Mouse (Mus musculus) embryonic facial prominence, embryonic 15.5 days (tissue): ENCODE measurements around the gene Hmgn3. TPM values are rescaled to one million over a fixed set of nuclear protein-coding genes. Genes with fewer than 3 reads are reported as not detected.

Experiments used
- ATAC-seq: fragments of 200-750 bp; cut with Nextera tagmentation; 2 replicates; pipeline ENCODE4 v1.8.0; 2017; ENCODE audit warnings: low read depth, moderate TSS enrichment; ENCODE audit not compliant: insufficient number of reproducible peaks, low FRiP score, low TSS enrichment
- H3K27ac ChIP-seq: fragments of 300-500 bp; sonication (generic); replicated peaks from 2 replicates; pipeline ENCODE4 v1.5.1; 2015; ENCODE audit warnings: mild to moderate bottlenecking, inconsistent platforms
- H3K27me3 ChIP-seq: fragments of 300-500 bp; sonication (generic); 2 replicates; pipeline ENCODE4 v1.6.1; 2015; ENCODE audit warnings: inconsistent platforms
- H3K36me3 ChIP-seq: fragments of 300-500 bp; sonication (generic); 2 replicates; pipeline ENCODE4 v1.6.1; 2015; ENCODE audit warnings: mild to moderate bottlenecking, inconsistent platforms
- H3K4me1 ChIP-seq: fragments of 300-500 bp; sonication (generic); 2 replicates; pipeline ENCODE4 v1.6.1; 2015; ENCODE audit warnings: inconsistent platforms
- H3K4me2 ChIP-seq: fragments of 300-500 bp; sonication (generic); replicated peaks from 2 replicates; pipeline ENCODE4 v1.6.1; 2015; ENCODE audit warnings: mild to moderate bottlenecking, inconsistent platforms
- H3K4me3 ChIP-seq: fragments of 300-500 bp; sonication (generic); replicated peaks from 2 replicates; pipeline ENCODE4 v1.5.1; 2015; ENCODE audit warnings: mild to moderate bottlenecking, inconsistent platforms
- H3K9ac ChIP-seq: fragments of 300-500 bp; sonication (generic); 2 replicates; pipeline ENCODE4 v1.6.1; 2015; ENCODE audit warnings: inconsistent platforms
- H3K9me3 ChIP-seq: fragments of 300-500 bp; sonication (generic); replicated peaks from 2 replicates; pipeline ENCODE4 v1.6.1; 2016; ENCODE audit warnings: inconsistent platforms
- WGBS: fragments of 180-500 bp; shearing (Covaris S2); methylation state at CpG from one replicate; pipeline ENCODE4 v1.1.7; 2015; 5-methylcytosine and 5-hydroxymethylcytosine counted together
- polyA plus RNA-seq: library from polyadenylated mRNA; unstranded; fragments of >200 nt; fragmentation: Nextera tagmentation; extraction: Ambion mirVana; gene quantifications from 2 replicates; pipeline ENCODE4 v1.2.1, GENCODE M21; 2015

The Hmgn3 gene
- polyA plus RNA-seq, 1 experiment from 2014 or later: 216 TPM

- Histone ChIP-seq H3K36me3 (no peaks in the 10 kb centered on the region; the same call in 1 of the 2 replicates), H3K27ac (no peak overlapping the region), H3K4me1 (no peaks in the 10 kb centered on the region), H3K4me2 (no peak overlapping the region), H3K27me3 (no peaks in the 10 kb centered on the region), H3K9ac (no peak overlapping the region), H3K9me3 (no peaks in the 10 kb centered on the region), H3K4me3 (no peak overlapping the region)
- WGBS: 88% methylated on average over 2 of the region's 2 CpGs
- ATAC-seq: no peak
Observed at GRCm38 (mm10) chr9:83115676-83116075, 30.8 kb downstream of the Hmgn3 start.

GRCm38 (mm10) chr9:83113800-83114217 is 32.7 kb downstream of the Hmgn3 start:
- no peaks in the 10 kb centered on the region; the same call in 1 of the 2 replicates for H3K36me3 ChIP-seq
- no peak overlapping the region for H3K27ac ChIP-seq
- H3K9ac ChIP-seq: no peak overlapping the region
- no peaks in the 10 kb centered on the region for H3K9me3 ChIP-seq
- no peak overlapping the region for H3K4me3 ChIP-seq
- WGBS: 70% methylated on average over 10 of the region's 10 CpGs
- H3K4me1 ChIP-seq: 0 out of 2 replicates have a peak, but pooled peaks cover 5% of the 10 kb centered on the region
- no peak overlapping the region for H3K4me2 ChIP-seq
- ATAC-seq: no peak
- no peaks in the 10 kb centered on the region for H3K27me3 ChIP-seq

GRCm38 (mm10) chr9:83112305-83112768 is 34.1 kb downstream of the Hmgn3 start:
- no peak overlapping the region for H3K4me3 ChIP-seq
- H3K4me2 ChIP-seq: no peak overlapping the region
- no peak overlapping the region for H3K27ac ChIP-seq
- H3K27me3 ChIP-seq: no peaks in the 10 kb centered on the region
- H3K4me1 ChIP-seq: 0 out of 2 replicates have a peak, but pooled peaks cover 8% of the 10 kb centered on the region
- WGBS: 71% methylated on average over 9 of the region's 9 CpGs
- no peaks in the 10 kb centered on the region; the same call in 1 of the 2 replicates for H3K36me3 ChIP-seq
- no peak overlapping the region for H3K9ac ChIP-seq
- no peaks in the 10 kb centered on the region for H3K9me3 ChIP-seq
- ATAC-seq: no peak

GRCm38 (mm10) chr9:83111789-83112188 is 34.7 kb downstream of the Hmgn3 start:
- Histone ChIP-seq H3K36me3 (no peaks in the 10 kb centered on the region; the same call in 1 of the 2 replicates), H3K27me3 (no peaks in the 10 kb centered on the region), H3K9me3 (no peaks in the 10 kb centered on the region), H3K4me3 (no peak overlapping the region), H3K4me1 (0 out of 2 replicates have a peak, but pooled peaks cover 8% of the 10 kb centered on the region), H3K27ac (no peak overlapping the region), H3K9ac (no peak overlapping the region), H3K4me2 (no peak overlapping the region)
- ATAC-seq: no peak
- WGBS: 56% methylated on average over 3 of the region's 3 CpGs

GRCm38 (mm10) chr9:83111117-83111686 is 35.3 kb downstream of the Hmgn3 start:
- Histone ChIP-seq H3K9me3 (no peaks in the 10 kb centered on the region), H3K9ac (no peak overlapping the region), H3K36me3 (no peaks in the 10 kb centered on the region), H3K27ac (no peak overlapping the region), H3K4me3 (no peak overlapping the region), H3K4me2 (no peak overlapping the region), H3K27me3 (no peaks in the 10 kb centered on the region), H3K4me1 (0 out of 2 replicates have a peak, but pooled peaks cover 8% of the 10 kb centered on the region)
- 87% methylated on average over 9 of the region's 9 CpGs for WGBS
- ATAC-seq: no peak

- Histone ChIP-seq H3K27ac (no peak overlapping the region), H3K9me3 (no peaks in the 10 kb centered on the region), H3K4me2 (no peak overlapping the region), H3K9ac (no peak overlapping the region), H3K27me3 (no peaks in the 10 kb centered on the region), H3K36me3 (no peaks in the 10 kb centered on the region), H3K4me3 (no peak overlapping the region), H3K4me1 (0 out of 2 replicates have a peak, but pooled peaks cover 8% of the 10 kb centered on the region)
- no peak for ATAC-seq
- 90% methylated on average over 9 of the region's 9 CpGs for WGBS
Observed at GRCm38 (mm10) chr9:83110406-83111116, 35.9 kb downstream of the Hmgn3 start.

- no peak for ATAC-seq
- no peaks in the 10 kb centered on the region for H3K36me3 ChIP-seq
- H3K27ac ChIP-seq: no peak overlapping the region
- H3K27me3 ChIP-seq: no peaks in the 10 kb centered on the region
- H3K4me3 ChIP-seq: no peak overlapping the region
- 73% methylated on average over 6 of the region's 6 CpGs for WGBS
- H3K4me2 ChIP-seq: no peak overlapping the region
- no peak overlapping the region for H3K9ac ChIP-seq
- no peaks in the 10 kb centered on the region for H3K9me3 ChIP-seq
- 0 out of 2 replicates have a peak, but pooled peaks cover 8% of the 10 kb centered on the region for H3K4me1 ChIP-seq
Observed at GRCm38 (mm10) chr9:83109705-83110104, 36.8 kb downstream of the Hmgn3 start.

- 0 out of 2 replicates have a peak, but pooled peaks cover 8% of the 10 kb centered on the region for H3K4me1 ChIP-seq
- H3K36me3 ChIP-seq: no peaks in the 10 kb centered on the region
- H3K9ac ChIP-seq: no peak overlapping the region
- H3K27me3 ChIP-seq: no peaks in the 10 kb centered on the region
- WGBS: 31% methylated on average over 3 of the region's 3 CpGs
- H3K9me3 ChIP-seq: no peaks in the 10 kb centered on the region
- H3K27ac ChIP-seq: no peak overlapping the region
- H3K4me2 ChIP-seq: no peak overlapping the region
- no peak; the same call in 1 of the 2 replicates for ATAC-seq
- no peak overlapping the region for H3K4me3 ChIP-seq
Observed at GRCm38 (mm10) chr9:83108821-83109220, 37.7 kb downstream of the Hmgn3 start.

- H3K36me3 ChIP-seq: no peaks in the 10 kb centered on the region
- no peak overlapping the region for H3K27ac ChIP-seq
- 0 out of 2 replicates have a peak, but pooled peaks cover 3% of the 10 kb centered on the region for H3K4me1 ChIP-seq
- no peak for ATAC-seq
- no peak overlapping the region for H3K4me2 ChIP-seq
- H3K27me3 ChIP-seq: no peaks in the 10 kb centered on the region
- 85% methylated on average over 3 of the region's 3 CpGs for WGBS
- H3K4me3 ChIP-seq: no peak overlapping the region
- no peaks in the 10 kb centered on the region for H3K9me3 ChIP-seq
- no peak overlapping the region for H3K9ac ChIP-seq
Observed at GRCm38 (mm10) chr9:83103785-83104184, 42.7 kb downstream of the Hmgn3 start.

- no peak overlapping the region for H3K9ac ChIP-seq
Observed at GRCm38 (mm10) chr9:83101691-83102090, 44.8 kb downstream of the Hmgn3 start.

GRCm38 (mm10) chr9:83100786-83101185 is 45.7 kb downstream of the Hmgn3 start:
- Histone ChIP-seq H3K4me2 (no peak overlapping the region), H3K4me1 (peaks cover 11% of the 10 kb centered on the region), H3K9me3 (no peaks in the 10 kb centered on the region), H3K36me3 (no peaks in the 10 kb centered on the region), H3K4me3 (no peak overlapping the region), H3K9ac (no peak overlapping the region), H3K27ac (no peak overlapping the region), H3K27me3 (no peaks in the 10 kb centered on the region)
- WGBS: 82% methylated on average over 3 of the region's 3 CpGs
- ATAC-seq: no peak

More at GRCm38 (mm10) chr9:83101691-83102090, 44.8 kb downstream of the Hmgn3 start:
- H3K27ac ChIP-seq: no peak overlapping the region
- 74% methylated on average over 3 of the region's 3 CpGs for WGBS
- H3K27me3 ChIP-seq: no peaks in the 10 kb centered on the region
- no peaks in the 10 kb centered on the region for H3K36me3 ChIP-seq
- H3K4me2 ChIP-seq: no peak overlapping the region
- H3K4me1 ChIP-seq: peaks cover 11% of the 10 kb centered on the region
- H3K9me3 ChIP-seq: no peaks in the 10 kb centered on the region
- H3K4me3 ChIP-seq: no peak overlapping the region
- no peak for ATAC-seq
